Mouse (Mus musculus): ENCODE measurements around the gene Rhox4a2. TPM values are rescaled to one million over a fixed set of nuclear protein-coding genes. Genes with fewer than 3 reads are reported as not detected.
"Not testable (repeated sequence)": the region's sequence is repeated elsewhere in the genome, so short reads cannot be mapped to it uniquely, and the experiment has no call there.

Rhox4a2 gene
- not detected in 2 replicates for polyA plus RNA-seq (2015; fragmentation: Nextera tagmentation; extraction: Ambion mirVana)

DNA sequence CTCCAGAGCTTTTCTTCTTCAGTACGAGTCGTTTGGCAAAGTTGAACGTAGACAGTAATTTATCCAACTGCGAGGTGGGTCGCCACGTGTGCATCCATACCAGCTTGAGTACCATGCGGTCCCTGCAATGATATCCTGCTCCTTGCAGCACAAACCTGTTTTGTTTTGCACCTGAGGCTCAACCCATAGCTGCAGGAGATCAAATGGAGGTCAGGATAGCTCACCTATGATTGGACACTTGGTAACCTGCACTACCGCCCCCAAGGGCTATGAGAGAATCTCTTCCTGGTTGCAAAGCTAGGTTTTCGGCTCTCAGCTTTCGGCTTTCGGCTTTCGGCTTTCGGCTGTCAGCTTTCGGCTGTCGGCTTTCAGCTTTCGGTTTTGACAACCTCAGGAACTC, at the start of gene Rhox4a2:
TSS of gene Rhox4a2 (plus strand) at position 301 of the 400 bp plus-strand sequence.
- not testable (repeated sequence) for H3K36me3 ChIP-seq (ENCODE audit: control insufficient read depth, insufficient read depth, low read length); H3K4me1 ChIP-seq (ENCODE audit: control insufficient read depth, insufficient read depth, low read length); H3K27ac ChIP-seq (ENCODE audit: low read length); ATAC-seq (ENCODE audit: insufficient read depth, low FRiP score); H3K9ac ChIP-seq (ENCODE audit: low read length); H3K4me3 ChIP-seq (replicated peaks; ENCODE audit: low read length); H3K27me3 ChIP-seq (ENCODE audit: control insufficient read depth, insufficient read depth, low read length); H3K9me3 ChIP-seq (replicated peaks; ENCODE audit: control insufficient read depth, low read length); H3K4me2 ChIP-seq (ENCODE audit: low read depth, low read length)
- 93% methylated on average over 8 of the region's 16 CpGs for WGBS

DNA sequence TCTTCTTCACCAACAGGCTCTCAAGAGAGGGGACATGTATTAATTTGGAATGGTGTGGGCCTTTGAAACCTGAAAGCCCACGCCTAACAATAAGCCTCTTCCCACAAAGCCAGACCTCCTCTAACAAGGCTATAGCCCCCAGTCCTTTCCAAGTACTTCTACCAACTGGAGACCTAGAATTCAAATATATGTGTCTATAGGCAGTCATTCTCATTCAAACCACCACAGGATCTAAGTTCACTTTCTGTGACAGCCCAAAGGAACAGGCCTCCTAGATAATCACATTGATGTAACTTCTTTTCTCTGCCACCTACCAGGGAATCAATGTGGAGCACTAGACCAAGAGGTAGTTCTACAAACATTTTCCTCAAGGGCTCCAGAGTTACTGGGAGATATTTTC, 10.9 kb upstream of the Rhox4a2 start, which contains the start of gene Rhox3a2:
TSS of gene Rhox3a2 (plus strand) at position 301 of the 400 bp plus-strand sequence.
- not testable (repeated sequence) for H3K9me3 ChIP-seq (replicated peaks; ENCODE audit: control insufficient read depth, low read length); H3K36me3 ChIP-seq (ENCODE audit: control insufficient read depth, insufficient read depth, low read length); H3K4me1 ChIP-seq (ENCODE audit: control insufficient read depth, insufficient read depth, low read length); ATAC-seq (ENCODE audit: insufficient read depth, low FRiP score); H3K9ac ChIP-seq (ENCODE audit: low read length); H3K27ac ChIP-seq (ENCODE audit: low read length); H3K4me3 ChIP-seq (replicated peaks; ENCODE audit: low read length); H3K27me3 ChIP-seq (ENCODE audit: control insufficient read depth, insufficient read depth, low read length); H3K4me2 ChIP-seq (ENCODE audit: low read depth, low read length)
- WGBS = no CpG with 5 or more reads among the region's 1 CpGs

GRCm38 (mm10) chrX:37411767-37412166, 21.1 kb downstream of the Rhox4a2 start, which contains the start of gene Rhox2b:
Gene Rhox2b, plus strand, starts transcription at chrX:37412067.
- no CpG with 5 or more reads among the region's 9 CpGs for WGBS
- not testable (repeated sequence) for H3K4me3 ChIP-seq (replicated peaks; ENCODE audit: low read length); H3K4me2 ChIP-seq (ENCODE audit: low read depth, low read length); H3K9ac ChIP-seq (ENCODE audit: low read length); H3K9me3 ChIP-seq (replicated peaks; ENCODE audit: control insufficient read depth, low read length); H3K27ac ChIP-seq (ENCODE audit: low read length); H3K36me3 ChIP-seq (ENCODE audit: control insufficient read depth, insufficient read depth, low read length); ATAC-seq (ENCODE audit: insufficient read depth, low FRiP score); H3K4me1 ChIP-seq (ENCODE audit: control insufficient read depth, insufficient read depth, low read length); H3K27me3 ChIP-seq (ENCODE audit: control insufficient read depth, insufficient read depth, low read length)

DNA sequence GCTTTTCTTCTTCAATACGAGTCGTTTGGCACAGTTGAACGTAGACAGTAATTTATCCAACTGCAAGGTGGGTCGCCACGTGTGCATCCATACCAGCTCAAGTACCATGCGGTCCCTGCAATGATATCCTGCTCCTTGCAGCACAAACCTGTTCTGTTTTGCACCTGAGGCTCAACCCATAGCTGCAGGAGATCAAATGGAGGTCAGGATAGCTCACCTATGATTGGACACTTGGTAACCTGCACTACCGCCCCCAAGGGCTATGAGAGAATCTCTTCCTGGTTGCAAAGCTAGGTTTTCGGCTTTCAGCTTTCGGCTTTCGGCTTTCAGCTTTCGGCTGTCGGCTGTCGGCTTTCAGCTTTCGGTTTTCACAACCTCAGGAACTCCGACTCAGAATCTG, 41.5 kb downstream of the Rhox4a2 start, which contains the start of gene Rhox4b:
TSS of gene Rhox4b (plus strand) at position 301 of the 400 bp plus-strand sequence.
- not testable (repeated sequence) for H3K9me3 ChIP-seq (replicated peaks; ENCODE audit: control insufficient read depth, low read length); H3K4me3 ChIP-seq (replicated peaks; ENCODE audit: low read length); H3K36me3 ChIP-seq (ENCODE audit: control insufficient read depth, insufficient read depth, low read length); H3K4me1 ChIP-seq (ENCODE audit: control insufficient read depth, insufficient read depth, low read length); H3K4me2 ChIP-seq (ENCODE audit: low read depth, low read length); H3K27ac ChIP-seq (ENCODE audit: low read length); ATAC-seq (ENCODE audit: insufficient read depth, low FRiP score); H3K27me3 ChIP-seq (ENCODE audit: control insufficient read depth, insufficient read depth, low read length); H3K9ac ChIP-seq (ENCODE audit: low read length)
- WGBS = 87% methylated on average over 14 of the region's 15 CpGs

Other genes with a start within 250 kb of the Rhox4a2 start
- gene Akap14, start 222.0 kb upstream of the Rhox4a2 start, polyA plus RNA-seq (2015; fragmentation: Nextera tagmentation; extraction: Ambion mirVana) = not detected in 2 replicates
- gene Ndufa1, start 199.7 kb upstream of the Rhox4a2 start, polyA plus RNA-seq (2015; fragmentation: Nextera tagmentation; extraction: Ambion mirVana) = 398 and 416 TPM in 2 replicates
- 9.1 and 10.1 TPM in 2 replicates for gene Rnf113a1, start 199.6 kb upstream of the Rhox4a2 start, polyA plus RNA-seq (2015; fragmentation: Nextera tagmentation; extraction: Ambion mirVana)
- gene Gm9, start 179.8 kb upstream of the Rhox4a2 start, polyA plus RNA-seq (2015; fragmentation: Nextera tagmentation; extraction: Ambion mirVana) = not detected in 2 replicates
- gene Rhox1, start 168.6 kb upstream of the Rhox4a2 start, polyA plus RNA-seq (2015; fragmentation: Nextera tagmentation; extraction: Ambion mirVana) = not detected in 2 replicates
- gene Rhox2a, start 145.9 kb upstream of the Rhox4a2 start, polyA plus RNA-seq (2015; fragmentation: Nextera tagmentation; extraction: Ambion mirVana) = not detected in 2 replicates
- gene Rhox3a, start 140.9 kb upstream of the Rhox4a2 start, polyA plus RNA-seq (2015; fragmentation: Nextera tagmentation; extraction: Ambion mirVana) = 0.28 TPM in 1 of 2 replicates, not detected in the other
- not detected in 2 replicates for gene Rhox4a, start 125.5 kb upstream of the Rhox4a2 start, polyA plus RNA-seq (2015; fragmentation: Nextera tagmentation; extraction: Ambion mirVana)
- not detected in 2 replicates for gene Rhox3a2, start 10.8 kb upstream of the Rhox4a2 start, polyA plus RNA-seq (2015; fragmentation: Nextera tagmentation; extraction: Ambion mirVana)
- not detected in 2 replicates for gene Rhox2b, start 21.2 kb downstream of the Rhox4a2 start, polyA plus RNA-seq (2015; fragmentation: Nextera tagmentation; extraction: Ambion mirVana)
- not detected in 2 replicates for gene Rhox4b, start 41.6 kb downstream of the Rhox4a2 start, polyA plus RNA-seq (2015; fragmentation: Nextera tagmentation; extraction: Ambion mirVana)
- not detected in 2 replicates for gene Rhox2c, start 62.8 kb downstream of the Rhox4a2 start, polyA plus RNA-seq (2015; fragmentation: Nextera tagmentation; extraction: Ambion mirVana)
- not detected in 2 replicates for gene Rhox3c, start 67.7 kb downstream of the Rhox4a2 start, polyA plus RNA-seq (2015; fragmentation: Nextera tagmentation; extraction: Ambion mirVana)
- gene Rhox4c, start 89.5 kb downstream of the Rhox4a2 start, polyA plus RNA-seq (2015; fragmentation: Nextera tagmentation; extraction: Ambion mirVana) = not detected in 2 replicates
- not detected in 2 replicates for gene Rhox2d, start 102.6 kb downstream of the Rhox4a2 start, polyA plus RNA-seq (2015; fragmentation: Nextera tagmentation; extraction: Ambion mirVana)
- gene Rhox4d, start 123.5 kb downstream of the Rhox4a2 start, polyA plus RNA-seq (2015; fragmentation: Nextera tagmentation; extraction: Ambion mirVana) = not detected in 2 replicates
- not detected in 2 replicates for gene Rhox2e, start 139.6 kb downstream of the Rhox4a2 start, polyA plus RNA-seq (2015; fragmentation: Nextera tagmentation; extraction: Ambion mirVana)
- gene Rhox3e, start 151.2 kb downstream of the Rhox4a2 start, polyA plus RNA-seq (2015; fragmentation: Nextera tagmentation; extraction: Ambion mirVana) = not detected in 2 replicates
- not detected in 2 replicates for gene Rhox4e, start 166.6 kb downstream of the Rhox4a2 start, polyA plus RNA-seq (2015; fragmentation: Nextera tagmentation; extraction: Ambion mirVana)
- not detected in 2 replicates for gene Rhox2f, start 180.6 kb downstream of the Rhox4a2 start, polyA plus RNA-seq (2015; fragmentation: Nextera tagmentation; extraction: Ambion mirVana)
- gene Rhox3f, start 190.1 kb downstream of the Rhox4a2 start, polyA plus RNA-seq (2015; fragmentation: Nextera tagmentation; extraction: Ambion mirVana) = not detected in 2 replicates
- gene Rhox4f, start 216.9 kb downstream of the Rhox4a2 start, polyA plus RNA-seq (2015; fragmentation: Nextera tagmentation; extraction: Ambion mirVana) = not detected in 2 replicates
- not detected in 2 replicates for gene Rhox3g, start 237.8 kb downstream of the Rhox4a2 start, polyA plus RNA-seq (2015; fragmentation: Nextera tagmentation; extraction: Ambion mirVana)